Mouse (Mus musculus): ENCODE data around the gene Syn2.

DNA sequence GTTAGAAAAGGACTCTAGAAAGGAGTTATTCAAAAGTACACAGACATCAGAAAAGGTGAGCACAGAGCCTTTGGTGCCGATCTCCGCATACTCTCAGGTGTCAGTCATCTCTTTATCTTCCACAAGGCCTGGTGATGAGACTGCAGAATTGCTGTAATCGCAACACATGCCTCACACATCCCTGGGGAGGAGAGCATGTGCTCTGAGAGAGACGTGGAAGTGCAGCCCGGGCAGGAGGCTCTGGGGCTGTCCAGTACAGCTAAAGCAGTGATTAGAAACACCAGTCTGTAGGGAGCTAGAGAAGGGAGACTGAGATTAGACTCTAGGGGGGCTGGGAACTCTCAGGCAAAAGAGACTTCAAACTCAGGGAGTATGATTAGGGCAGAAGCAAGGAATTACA lies 155.9 kb downstream of the Syn2 start:
- TF ChIP-seq MAX (IDR thresholded peaks at IDR 0.05) (no peak), MYOD1 (IDR thresholded peaks at IDR 0.05; ENCODE audit: control insufficient read depth, insufficient read length, low read depth) (no peak), CTCF (IDR thresholded peaks at IDR 0.05; ENCODE audit: control insufficient read depth, insufficient read depth, insufficient read length) (no peak), USF1 (IDR thresholded peaks at IDR 0.05; ENCODE audit: low read depth) (no peak), FOSL1 (IDR thresholded peaks at IDR 0.05; ENCODE audit: insufficient read depth, low read length, poor library complexity, severe bottlenecking) (no peak)

Measured in C2C12 (cell line).